Mouse (Mus musculus): ENCODE measurements around the gene Selenoi. TPM values are rescaled to one million over a fixed set of nuclear protein-coding genes. Genes with fewer than 3 reads are reported as not detected.

The Selenoi gene
- polyA plus RNA-seq, 1 experiment from 2014 or later = 24.1 TPM

DNA sequence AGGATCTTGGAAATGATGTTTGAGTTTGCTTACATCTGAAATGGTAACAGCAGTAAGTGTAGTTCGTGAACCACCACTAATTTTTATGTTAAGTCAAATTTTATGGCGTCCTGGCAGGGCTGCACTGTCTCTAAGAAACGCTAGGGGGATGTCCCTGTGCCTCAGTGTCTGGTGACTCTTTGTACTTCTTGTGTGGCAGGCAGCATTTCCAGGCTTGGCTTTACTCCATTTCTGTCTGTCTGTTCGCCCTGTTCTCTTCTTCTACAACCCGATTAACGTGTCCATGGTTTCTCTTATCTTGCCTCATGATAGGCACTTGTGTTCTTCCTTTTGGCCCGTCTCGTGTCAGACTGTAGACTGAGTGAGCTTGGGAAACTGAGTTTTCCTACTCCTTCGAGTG lies 11.4 kb downstream of the Selenoi start:
- Histone ChIP-seq H3K27ac (ENCODE audit: low read depth, low read length) (no peak overlapping the region), H3K9ac (ENCODE audit: low read length) (no peak overlapping the region), H3K27me3 (ENCODE audit: control insufficient read depth, insufficient read depth, low read length) (no peaks in the 10 kb centered on the region), H3K4me3 (ENCODE audit: low read depth, low read length) (no peak overlapping the region), H3K4me2 (ENCODE audit: low read depth, low read length, severe bottlenecking) (no peak overlapping the region), H3K4me1 (replicated peaks; ENCODE audit: control insufficient read depth, insufficient read depth, low read length) (no peaks in the 10 kb centered on the region), H3K9me3 (ENCODE audit: control insufficient read depth, low read length) (no peaks in the 10 kb centered on the region), H3K36me3 (ENCODE audit: control insufficient read depth, insufficient read depth, low read length) (no peaks in the 10 kb centered on the region; the same call in 1 of the 2 replicates)
- no peak for ATAC-seq (replicated peaks; ENCODE audit: low FRiP score)
- 79% methylated on average over 9 of the region's 9 CpGs for whole genome bisulfite sequencing
- no peak for DNase-seq (ENCODE audit: low spot score)

DNA sequence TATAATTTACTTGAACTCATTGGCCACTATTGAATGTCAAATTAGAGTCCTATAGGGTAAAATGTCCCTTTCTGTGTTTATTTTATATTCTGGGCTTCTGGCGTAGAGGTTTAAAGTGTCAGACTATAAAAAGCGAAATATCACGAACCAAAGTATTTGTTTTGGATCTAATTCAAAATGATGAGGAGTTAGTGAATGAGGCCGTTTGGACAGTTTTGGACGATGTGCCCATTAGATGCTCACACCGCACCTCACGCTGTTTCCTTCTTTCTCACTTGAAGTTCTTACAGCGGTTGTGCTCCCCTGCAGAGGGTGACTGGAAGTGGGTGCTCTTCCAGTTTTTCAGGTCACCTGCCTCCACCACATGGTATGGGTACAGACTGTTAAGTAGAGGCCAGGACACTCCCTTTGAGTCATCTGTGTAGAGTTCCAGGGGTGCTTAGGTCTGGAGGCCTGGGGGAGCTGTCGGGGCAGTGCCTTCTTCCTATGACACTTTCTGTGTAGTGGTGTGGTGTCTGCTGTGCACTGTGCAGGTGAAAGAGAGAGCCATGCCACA lies 13.6 kb downstream of the Selenoi start:
- WGBS = 97% methylated on average over 9 of the region's 9 CpGs
- DNase-seq (ENCODE audit: low spot score) = no peak

DNA sequence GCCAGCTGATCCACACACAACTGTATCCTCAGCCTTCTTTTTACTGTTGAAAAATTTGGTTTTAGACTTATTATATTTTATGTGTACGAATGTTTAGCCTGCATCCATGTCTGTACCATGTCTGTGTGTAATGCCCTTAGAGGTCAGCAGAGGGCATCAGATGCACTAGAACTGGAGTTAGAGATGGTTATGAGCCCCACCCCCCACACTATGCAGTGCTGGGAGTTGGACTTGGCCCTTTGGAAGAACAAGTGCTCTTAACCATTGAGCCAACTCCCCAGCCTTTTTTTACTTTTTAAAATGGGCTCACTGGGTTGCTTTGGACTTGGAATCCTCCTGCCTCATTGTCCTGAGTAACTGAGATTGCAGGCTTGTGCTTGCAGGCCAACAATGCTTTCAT lies 15.3 kb downstream of the Selenoi start:
- Histone ChIP-seq H3K36me3 (ENCODE audit: control insufficient read depth, insufficient read depth, low read length) (no peaks in the 10 kb centered on the region; the same call in 1 of the 2 replicates), H3K27me3 (ENCODE audit: control insufficient read depth, insufficient read depth, low read length) (no peaks in the 10 kb centered on the region), H3K9me3 (ENCODE audit: control insufficient read depth, low read length) (no peaks in the 10 kb centered on the region), H3K27ac (ENCODE audit: low read depth, low read length) (no peak overlapping the region), H3K4me2 (ENCODE audit: low read depth, low read length, severe bottlenecking) (no peak overlapping the region), H3K4me3 (ENCODE audit: low read depth, low read length) (no peak overlapping the region), H3K9ac (ENCODE audit: low read length) (no peak overlapping the region), H3K4me1 (replicated peaks; ENCODE audit: control insufficient read depth, insufficient read depth, low read length) (no peaks in the 10 kb centered on the region)
- no peak for ATAC-seq (replicated peaks; ENCODE audit: low FRiP score)
- DNase-seq (ENCODE audit: low spot score) = no peak
- 90% methylated on average over 1 of the region's 1 CpGs for WGBS

More for the DNA sequence above, 13.6 kb downstream of the Selenoi start:
- H3K4me3 ChIP-seq (ENCODE audit: low read depth, low read length) = no peak overlapping the region
- H3K9ac ChIP-seq (ENCODE audit: low read length) = no peak overlapping the region
- H3K9me3 ChIP-seq (ENCODE audit: control insufficient read depth, low read length) = no peaks in the 10 kb centered on the region
- no peaks in the 10 kb centered on the region; the same call in 1 of the 2 replicates for H3K36me3 ChIP-seq (ENCODE audit: control insufficient read depth, insufficient read depth, low read length)
- H3K4me2 ChIP-seq (ENCODE audit: low read depth, low read length, severe bottlenecking) = no peak overlapping the region
- H3K27ac ChIP-seq (ENCODE audit: low read depth, low read length) = no peak overlapping the region
- no peaks in the 10 kb centered on the region for H3K4me1 ChIP-seq (replicated peaks; ENCODE audit: control insufficient read depth, insufficient read depth, low read length)
- no peak for ATAC-seq (replicated peaks; ENCODE audit: low FRiP score)
- no peaks in the 10 kb centered on the region for H3K27me3 ChIP-seq (ENCODE audit: control insufficient read depth, insufficient read depth, low read length)

DNA sequence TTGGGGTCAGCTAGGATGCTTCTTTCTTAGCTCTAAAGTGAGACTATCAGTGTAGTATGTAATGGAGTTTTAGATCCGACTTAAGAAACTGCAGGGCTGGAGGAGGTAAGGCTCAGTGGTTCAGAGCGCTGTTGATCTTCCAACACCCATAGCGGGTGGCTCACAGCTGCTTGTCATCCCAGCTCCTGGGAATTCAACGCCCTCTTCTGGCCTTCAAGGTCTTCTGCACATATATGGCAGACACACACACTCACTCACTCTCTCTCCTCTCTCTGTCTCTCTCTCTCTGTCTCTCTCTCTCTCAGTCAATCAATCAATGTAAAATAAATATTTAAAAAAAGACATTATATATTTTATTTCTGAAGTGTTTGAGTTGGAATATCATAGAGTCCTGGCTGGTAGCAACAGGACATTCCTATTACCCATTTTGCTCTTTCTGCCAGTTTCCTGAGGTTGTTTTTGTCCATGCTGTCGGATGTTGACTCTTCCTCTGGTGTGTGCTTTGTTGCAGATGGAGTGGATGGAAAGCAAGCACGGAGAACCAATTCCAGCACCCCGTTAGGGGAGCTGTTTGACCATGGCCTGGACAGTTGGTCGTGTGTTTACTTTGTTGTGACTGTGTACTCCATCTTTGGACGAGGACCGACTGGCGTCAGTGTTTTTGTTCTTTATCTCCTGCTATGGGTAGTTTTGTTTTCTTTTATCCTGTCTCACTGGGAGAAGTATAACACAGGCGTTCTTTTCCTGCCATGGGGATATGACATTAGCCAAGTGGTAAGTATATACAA lies 23.4 kb downstream of the Selenoi start:
- ATAC-seq (replicated peaks; ENCODE audit: low FRiP score) (no peak), DNase-seq (ENCODE audit: low spot score) (no peak)
- Histone ChIP-seq H3K9ac (ENCODE audit: low read length) (no peak overlapping the region), H3K4me3 (ENCODE audit: low read depth, low read length) (no peak overlapping the region), H3K27ac (ENCODE audit: low read depth, low read length) (no peak overlapping the region), H3K36me3 (ENCODE audit: control insufficient read depth, insufficient read depth, low read length) (no peaks in the 10 kb centered on the region), H3K4me2 (ENCODE audit: low read depth, low read length, severe bottlenecking) (no peak overlapping the region), H3K27me3 (ENCODE audit: control insufficient read depth, insufficient read depth, low read length) (no peaks in the 10 kb centered on the region), H3K9me3 (ENCODE audit: control insufficient read depth, low read length) (no peaks in the 10 kb centered on the region), H3K4me1 (replicated peaks; ENCODE audit: control insufficient read depth, insufficient read depth, low read length) (no peaks in the 10 kb centered on the region)
- 91% methylated on average over 12 of the region's 12 CpGs for WGBS

DNA sequence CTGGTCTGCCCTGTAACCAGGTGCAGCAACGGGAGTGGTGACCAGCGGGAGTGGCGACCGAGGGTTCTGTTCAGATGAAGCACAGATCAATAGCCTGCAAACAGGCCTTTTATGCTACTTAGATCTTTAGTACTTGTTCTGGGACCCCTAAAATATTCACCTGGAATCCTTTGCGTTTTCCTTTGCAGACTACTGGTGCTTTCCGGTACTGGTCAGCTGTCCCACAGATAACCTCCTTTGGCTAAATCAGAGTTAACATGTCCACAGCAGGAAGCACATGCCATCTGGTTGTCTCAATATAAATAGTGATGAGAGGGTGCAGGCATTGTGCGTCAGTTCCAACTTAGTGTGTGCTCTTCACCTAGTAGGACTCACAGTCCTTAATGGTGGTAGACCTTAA lies 26.4 kb downstream of the Selenoi start:
- Histone ChIP-seq H3K36me3 (ENCODE audit: control insufficient read depth, insufficient read depth, low read length) (no peaks in the 10 kb centered on the region), H3K9ac (ENCODE audit: low read length) (no peak overlapping the region), H3K4me3 (ENCODE audit: low read depth, low read length) (no peak overlapping the region), H3K27ac (ENCODE audit: low read depth, low read length) (no peak overlapping the region), H3K4me1 (replicated peaks; ENCODE audit: control insufficient read depth, insufficient read depth, low read length) (no peaks in the 10 kb centered on the region), H3K9me3 (ENCODE audit: control insufficient read depth, low read length) (no peaks in the 10 kb centered on the region), H3K4me2 (ENCODE audit: low read depth, low read length, severe bottlenecking) (no peak overlapping the region), H3K27me3 (ENCODE audit: control insufficient read depth, insufficient read depth, low read length) (no peaks in the 10 kb centered on the region)
- DNase-seq (ENCODE audit: low spot score) = no peak
- no peak for ATAC-seq (replicated peaks; ENCODE audit: low FRiP score)
- WGBS = 93% methylated on average over 7 of the region's 7 CpGs

DNA sequence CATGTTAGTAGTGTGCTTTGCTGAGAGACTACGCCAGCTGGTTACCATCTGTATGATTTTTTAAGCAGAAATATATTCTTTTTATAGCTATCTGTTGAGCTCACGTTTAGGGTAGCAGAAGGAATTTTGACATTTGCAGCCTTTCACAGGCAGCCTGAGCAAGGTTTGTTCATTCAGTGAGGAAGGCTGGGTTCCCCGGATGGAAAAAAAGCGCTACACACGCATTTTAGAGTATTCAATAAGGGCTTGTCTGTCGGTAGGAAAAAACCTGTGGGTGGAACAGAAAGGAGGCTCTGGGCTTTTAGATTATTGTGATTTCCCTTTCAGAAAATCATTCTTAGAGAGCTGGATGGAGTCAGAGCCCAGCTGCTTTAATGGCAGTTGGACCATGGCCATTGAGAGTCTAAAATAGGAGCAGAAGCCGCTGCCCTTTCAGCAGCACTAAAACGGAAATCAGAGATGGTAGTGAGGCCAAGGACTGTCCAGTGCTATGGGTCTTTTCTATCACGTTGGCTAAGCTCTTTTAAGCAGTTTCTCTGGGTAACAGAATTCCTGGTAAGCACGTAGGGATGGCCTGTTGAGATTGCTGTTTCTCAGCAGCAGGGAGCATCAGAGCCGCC lies 38.3 kb downstream of the Selenoi start:
- Histone ChIP-seq H3K27ac (ENCODE audit: low read depth, low read length) (no peak overlapping the region), H3K9ac (ENCODE audit: low read length) (no peak overlapping the region), H3K27me3 (ENCODE audit: control insufficient read depth, insufficient read depth, low read length) (no peaks in the 10 kb centered on the region), H3K4me2 (ENCODE audit: low read depth, low read length, severe bottlenecking) (no peak overlapping the region), H3K4me1 (replicated peaks; ENCODE audit: control insufficient read depth, insufficient read depth, low read length) (no peaks in the 10 kb centered on the region), H3K36me3 (ENCODE audit: control insufficient read depth, insufficient read depth, low read length) (peaks cover 3% of the 10 kb centered on the region), H3K9me3 (ENCODE audit: control insufficient read depth, low read length) (no peaks in the 10 kb centered on the region), H3K4me3 (ENCODE audit: low read depth, low read length) (no peak overlapping the region)
- ATAC-seq (replicated peaks; ENCODE audit: low FRiP score) = no peak
- DNase-seq (ENCODE audit: low spot score) = no peak
- 81% methylated on average over 11 of the region's 11 CpGs for WGBS

DNA sequence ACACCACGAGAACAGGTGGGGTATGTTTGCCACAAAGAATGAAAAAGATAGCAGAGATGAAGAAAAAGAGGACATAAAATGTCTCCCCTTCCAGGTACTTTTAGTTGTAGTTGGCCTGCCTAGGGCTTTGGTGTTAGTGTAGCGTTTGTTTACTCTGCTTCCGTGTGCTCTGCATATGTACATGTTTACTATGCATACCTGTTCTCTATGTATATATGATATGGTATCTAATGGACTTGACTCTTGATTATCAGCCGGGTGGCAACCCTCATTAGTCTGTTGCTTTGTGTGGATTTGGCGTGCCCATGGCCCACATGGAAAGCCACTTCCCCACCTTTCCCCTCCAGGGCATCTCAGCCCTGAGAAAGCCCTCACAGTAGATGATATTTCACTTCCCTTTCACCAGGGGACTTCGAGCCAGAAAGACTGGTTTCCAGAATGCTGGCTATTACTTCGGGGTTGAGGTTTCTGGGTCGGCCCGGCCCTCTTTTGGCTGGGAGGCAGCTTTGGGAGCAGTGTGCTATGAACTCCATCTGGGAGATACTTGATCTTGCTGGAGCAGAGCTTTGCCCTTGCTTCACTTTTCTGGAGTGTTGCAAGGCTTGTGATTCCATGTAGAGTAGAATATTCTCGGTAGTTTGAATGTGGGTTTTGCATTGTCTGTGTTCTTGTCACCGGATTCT lies 39.4 kb downstream of the Selenoi start:
- Histone ChIP-seq H3K4me3 (ENCODE audit: low read depth, low read length) (no peak overlapping the region), H3K4me2 (ENCODE audit: low read depth, low read length, severe bottlenecking) (no peak overlapping the region), H3K9me3 (ENCODE audit: control insufficient read depth, low read length) (no peaks in the 10 kb centered on the region), H3K27me3 (ENCODE audit: control insufficient read depth, insufficient read depth, low read length) (no peaks in the 10 kb centered on the region), H3K27ac (ENCODE audit: low read depth, low read length) (no peak overlapping the region), H3K36me3 (ENCODE audit: control insufficient read depth, insufficient read depth, low read length) (no peaks in the 10 kb centered on the region; the same call in 1 of the 2 replicates), H3K4me1 (replicated peaks; ENCODE audit: control insufficient read depth, insufficient read depth, low read length) (no peaks in the 10 kb centered on the region), H3K9ac (ENCODE audit: low read length) (no peak overlapping the region)
- WGBS = 91% methylated on average over 11 of the region's 11 CpGs
- DNase-seq (ENCODE audit: low spot score) (no peak), ATAC-seq (replicated peaks; ENCODE audit: low FRiP score) (no peak)

DNA sequence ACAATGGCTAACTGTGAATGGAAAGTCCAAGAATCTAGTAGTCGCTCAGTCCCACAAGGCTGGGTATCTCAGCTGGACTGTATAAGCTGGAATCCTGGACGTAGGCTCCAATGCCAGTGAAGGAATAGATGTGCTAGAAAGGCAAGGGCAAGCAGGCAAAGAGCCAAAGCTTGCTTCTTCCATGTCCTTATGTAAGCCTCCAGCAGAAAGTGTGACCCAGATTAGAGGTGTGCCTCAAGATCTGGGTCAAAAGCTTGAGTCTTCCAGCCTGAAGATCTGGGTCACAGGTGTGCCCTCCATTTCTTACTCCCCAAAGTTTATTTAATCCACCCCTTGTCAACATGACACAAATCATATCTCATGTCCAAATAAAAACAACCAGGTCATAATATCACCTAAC lies 44.0 kb downstream of the Selenoi start:
- 0 out of 2 replicates have a peak, but pooled peaks cover 2% of the 10 kb centered on the region for H3K4me1 ChIP-seq (replicated peaks; ENCODE audit: control insufficient read depth, insufficient read depth, low read length)
- ATAC-seq (replicated peaks; ENCODE audit: low FRiP score) (no peak), DNase-seq (ENCODE audit: low spot score) (no peak)
- H3K4me2 ChIP-seq (ENCODE audit: low read depth, low read length, severe bottlenecking) = no peak overlapping the region
- 83% methylated on average over 2 of the region's 2 CpGs for WGBS
- no peak overlapping the region for H3K27ac ChIP-seq (ENCODE audit: low read depth, low read length)
- H3K9ac ChIP-seq (ENCODE audit: low read length) = no peak overlapping the region
- no peaks in the 10 kb centered on the region for H3K27me3 ChIP-seq (ENCODE audit: control insufficient read depth, insufficient read depth, low read length)
- no peaks in the 10 kb centered on the region for H3K36me3 ChIP-seq (ENCODE audit: control insufficient read depth, insufficient read depth, low read length)
- H3K4me3 ChIP-seq (ENCODE audit: low read depth, low read length) = no peak overlapping the region
- H3K9me3 ChIP-seq (ENCODE audit: control insufficient read depth, low read length) = no peaks in the 10 kb centered on the region
